Mouse (Mus musculus): ENCODE measurements around the gene Pde6d. TPM values are rescaled to one million over a fixed set of nuclear protein-coding genes. Genes with fewer than 3 reads are reported as not detected.

The Pde6d gene
- total and polyA plus RNA-seq, 2 experiments from 2014 or later = 19.8 to 50.5 TPM

DNA sequence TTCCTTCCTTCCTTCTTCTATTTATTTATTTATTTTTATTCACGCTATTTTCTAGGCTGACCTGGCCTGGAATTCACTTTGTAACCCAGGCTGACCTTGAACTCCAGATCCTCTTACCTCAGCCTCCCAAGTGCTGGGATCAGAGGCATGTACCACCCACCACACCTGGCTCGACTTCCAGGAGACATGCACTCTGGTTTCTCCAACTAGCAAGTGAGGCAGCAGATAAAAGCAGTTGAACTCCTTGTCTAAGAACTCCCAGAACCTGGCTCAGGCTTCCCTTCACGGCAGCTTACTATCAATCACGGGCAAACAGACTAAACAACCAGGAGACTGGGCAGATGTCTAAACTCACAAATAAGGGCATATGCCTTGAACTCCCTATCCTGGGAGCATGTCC lies 81.7 kb downstream of the Pde6d start:
- TF ChIP-seq EP300 (IDR thresholded peaks at IDR 0.05; ENCODE audit: low read depth) (no peak), CTCF (IDR thresholded peaks at IDR 0.05; ENCODE audit: low read depth) (no peak)
- no peak overlapping the region for H3K4me3 ChIP-seq (ENCODE audit: low read depth, low read length)
- no peak overlapping the region; the same call in 1 of the 2 replicates for H3K27ac ChIP-seq (ENCODE audit: low read depth)
- WGBS = 66% methylated on average over 4 of the region's 4 CpGs
- no peak for ATAC-seq (ENCODE audit: insufficient read depth, low read depth)
- no peak overlapping the region for H3K4me2 ChIP-seq (ENCODE audit: low read depth, low read length)
- DNase-seq (ENCODE audit: low spot score) = no peak
- no peaks in the 10 kb centered on the region for H3K36me3 ChIP-seq (replicated peaks; ENCODE audit: control insufficient read depth, insufficient read depth, low read length)
- H3K9me3 ChIP-seq (replicated peaks; ENCODE audit: control insufficient read depth, low read length) = no peaks in the 10 kb centered on the region
- peaks cover 33% of the 10 kb centered on the region for H3K4me1 ChIP-seq (ENCODE audit: control insufficient read depth, insufficient read depth)
- H3K9ac ChIP-seq (replicated peaks; ENCODE audit: low read depth, low read length) = no peak overlapping the region
- H3K27me3 ChIP-seq (ENCODE audit: control insufficient read depth, insufficient read depth, low read length) = no peaks in the 10 kb centered on the region

DNA sequence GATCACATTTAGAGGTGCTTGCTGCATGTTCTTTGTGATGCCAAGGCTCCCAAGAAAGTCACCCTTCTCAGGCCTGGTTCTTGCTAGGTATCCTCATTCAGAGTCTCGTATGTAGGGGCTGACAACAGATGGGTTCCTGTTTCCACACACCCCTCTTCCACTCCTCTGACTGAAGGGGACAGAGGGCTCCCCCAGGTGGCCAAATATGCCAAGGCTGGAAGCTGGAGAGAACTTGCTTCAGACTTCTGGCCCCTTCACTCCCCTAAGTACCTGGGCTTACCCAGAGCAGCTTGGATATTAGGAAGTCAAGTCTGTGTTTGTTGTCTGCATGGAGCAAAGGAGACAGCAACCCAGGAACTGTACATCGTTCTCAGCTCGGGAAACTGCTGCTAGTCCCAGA lies 82.5 kb downstream of the Pde6d start:
- H3K27ac ChIP-seq (ENCODE audit: low read depth) = no peak overlapping the region
- peaks cover 25% of the 10 kb centered on the region for H3K4me1 ChIP-seq (ENCODE audit: control insufficient read depth, insufficient read depth)

GRCm38 (mm10) chr1:86498611-86499010 lies 83.8 kb downstream of the Pde6d start:
- H3K36me3 ChIP-seq (replicated peaks; ENCODE audit: control insufficient read depth, insufficient read depth, low read length) = no peaks in the 10 kb centered on the region
- H3K4me2 ChIP-seq (ENCODE audit: low read depth, low read length) = no peak overlapping the region
- no peaks in the 10 kb centered on the region for H3K9me3 ChIP-seq (replicated peaks; ENCODE audit: control insufficient read depth, low read length)
- ATAC-seq (ENCODE audit: insufficient read depth, low read depth) = no peak
- no peak for TF ChIP-seq CTCF (IDR thresholded peaks at IDR 0.05; ENCODE audit: low read depth)
- no peak for TF ChIP-seq EP300 (IDR thresholded peaks at IDR 0.05; ENCODE audit: low read depth)
- DNase-seq (ENCODE audit: low spot score) = no peak
- H3K27me3 ChIP-seq (ENCODE audit: control insufficient read depth, insufficient read depth, low read length) = no peaks in the 10 kb centered on the region
- WGBS = 78% methylated on average over 1 of the region's 1 CpGs
- peak overlapping the region; percentile 64; the same call in 1 of the 2 replicates for H3K27ac ChIP-seq (ENCODE audit: low read depth)
- H3K4me3 ChIP-seq (ENCODE audit: low read depth, low read length) = no peak overlapping the region
- H3K9ac ChIP-seq (replicated peaks; ENCODE audit: low read depth, low read length) = no peak overlapping the region; the same call in 1 of the 2 replicates
- peaks cover 21% of the 10 kb centered on the region for H3K4me1 ChIP-seq (ENCODE audit: control insufficient read depth, insufficient read depth)

More for the DNA sequence above, 82.5 kb downstream of the Pde6d start:
- H3K4me3 ChIP-seq (ENCODE audit: low read depth, low read length) = no peak overlapping the region
- no peak overlapping the region for H3K4me2 ChIP-seq (ENCODE audit: low read depth, low read length)
- TF ChIP-seq CTCF (IDR thresholded peaks at IDR 0.05; ENCODE audit: low read depth) (peak; percentile 84), EP300 (IDR thresholded peaks at IDR 0.05; ENCODE audit: low read depth) (no peak)
- no peaks in the 10 kb centered on the region for H3K27me3 ChIP-seq (ENCODE audit: control insufficient read depth, insufficient read depth, low read length)
- 25% methylated on average over 3 of the region's 3 CpGs for WGBS
- no peaks in the 10 kb centered on the region for H3K36me3 ChIP-seq (replicated peaks; ENCODE audit: control insufficient read depth, insufficient read depth, low read length)
- H3K9me3 ChIP-seq (replicated peaks; ENCODE audit: control insufficient read depth, low read length) = no peaks in the 10 kb centered on the region
- no peak for ATAC-seq (ENCODE audit: insufficient read depth, low read depth)
- H3K9ac ChIP-seq (replicated peaks; ENCODE audit: low read depth, low read length) = no peak overlapping the region
- peak; percentile 51 for DNase-seq (ENCODE audit: low spot score)

- no peak for TF ChIP-seq CTCF (IDR thresholded peaks at IDR 0.05; ENCODE audit: low read depth)
- no peak for TF ChIP-seq EP300 (IDR thresholded peaks at IDR 0.05; ENCODE audit: low read depth)
These were observed 84.4 kb downstream of the Pde6d start for GRCm38 (mm10) chr1:86497986-86498385.

DNA sequence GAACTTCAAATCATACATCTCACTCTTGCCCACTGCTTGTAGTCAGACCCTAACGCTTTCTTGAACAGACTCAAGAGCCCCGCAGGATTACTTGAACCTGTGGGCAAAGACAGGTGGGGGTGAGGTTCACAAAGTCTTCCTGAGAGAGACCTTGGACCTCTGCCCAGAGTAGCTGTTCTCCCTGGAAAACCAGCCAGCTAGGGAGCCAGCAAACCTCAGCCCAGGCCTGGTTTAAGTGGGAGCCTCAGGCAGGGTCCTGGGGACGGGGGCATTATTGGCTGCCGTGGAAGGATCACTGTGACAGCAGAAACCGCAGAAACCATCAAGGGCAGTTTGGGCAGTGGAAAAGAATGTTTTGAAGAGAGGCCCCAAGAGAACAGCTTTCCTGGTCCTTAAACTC lies 85.1 kb downstream of the Pde6d start:
- WGBS = 55% methylated on average over 5 of the region's 5 CpGs
- no peak overlapping the region for H3K4me3 ChIP-seq (ENCODE audit: low read depth, low read length)
- DNase-seq (ENCODE audit: low spot score) = no peak
- 0 out of 2 replicates have a peak overlapping the region, but pooled peaks have one; percentile 17 for H3K9ac ChIP-seq (replicated peaks; ENCODE audit: low read depth, low read length)
- TF ChIP-seq CTCF (IDR thresholded peaks at IDR 0.05; ENCODE audit: low read depth) (no peak), EP300 (IDR thresholded peaks at IDR 0.05; ENCODE audit: low read depth) (no peak)
- H3K36me3 ChIP-seq (replicated peaks; ENCODE audit: control insufficient read depth, insufficient read depth, low read length) = no peaks in the 10 kb centered on the region
- H3K4me2 ChIP-seq (ENCODE audit: low read depth, low read length) = no peak overlapping the region
- peak overlapping the region; percentile 64; the same call in 1 of the 2 replicates for H3K27ac ChIP-seq (ENCODE audit: low read depth)
- no peak for ATAC-seq (ENCODE audit: insufficient read depth, low read depth)
- peaks cover 22% of the 10 kb centered on the region for H3K4me1 ChIP-seq (ENCODE audit: control insufficient read depth, insufficient read depth)
- no peaks in the 10 kb centered on the region for H3K9me3 ChIP-seq (replicated peaks; ENCODE audit: control insufficient read depth, low read length)
- H3K27me3 ChIP-seq (ENCODE audit: control insufficient read depth, insufficient read depth, low read length) = no peaks in the 10 kb centered on the region

More at GRCm38 (mm10) chr1:86497986-86498385, 84.4 kb downstream of the Pde6d start:
- Histone ChIP-seq H3K4me1 (ENCODE audit: control insufficient read depth, insufficient read depth) (peaks cover 21% of the 10 kb centered on the region), H3K9me3 (replicated peaks; ENCODE audit: control insufficient read depth, low read length) (no peaks in the 10 kb centered on the region), H3K4me2 (ENCODE audit: low read depth, low read length) (no peak overlapping the region), H3K27ac (ENCODE audit: low read depth) (peak overlapping the region; percentile 64), H3K9ac (replicated peaks; ENCODE audit: low read depth, low read length) (0 out of 2 replicates have a peak overlapping the region, but pooled peaks have one; percentile 17), H3K27me3 (ENCODE audit: control insufficient read depth, insufficient read depth, low read length) (no peaks in the 10 kb centered on the region), H3K4me3 (ENCODE audit: low read depth, low read length) (no peak overlapping the region), H3K36me3 (replicated peaks; ENCODE audit: control insufficient read depth, insufficient read depth, low read length) (no peaks in the 10 kb centered on the region)
- ATAC-seq (ENCODE audit: insufficient read depth, low read depth) (no peak), DNase-seq (ENCODE audit: low spot score) (no peak)
- WGBS = 36% methylated on average over 3 of the region's 3 CpGs

GRCm38 (mm10) chr1:86496340-86496739 lies 86.1 kb downstream of the Pde6d start:
- Histone ChIP-seq H3K4me3 (ENCODE audit: low read depth, low read length) (no peak overlapping the region), H3K9ac (replicated peaks; ENCODE audit: low read depth, low read length) (no peak overlapping the region), H3K27ac (ENCODE audit: low read depth) (no peak overlapping the region), H3K4me2 (ENCODE audit: low read depth, low read length) (no peak overlapping the region), H3K36me3 (replicated peaks; ENCODE audit: control insufficient read depth, insufficient read depth, low read length) (no peaks in the 10 kb centered on the region), H3K27me3 (ENCODE audit: control insufficient read depth, insufficient read depth, low read length) (no peaks in the 10 kb centered on the region), H3K4me1 (ENCODE audit: control insufficient read depth, insufficient read depth) (peaks cover 31% of the 10 kb centered on the region), H3K9me3 (replicated peaks; ENCODE audit: control insufficient read depth, low read length) (no peaks in the 10 kb centered on the region)
- ATAC-seq (ENCODE audit: insufficient read depth, low read depth) (no peak), DNase-seq (ENCODE audit: low spot score) (no peak)
- 93% methylated on average over 4 of the region's 4 CpGs for WGBS
- TF ChIP-seq EP300 (IDR thresholded peaks at IDR 0.05; ENCODE audit: low read depth) = no peak
- TF ChIP-seq CTCF (IDR thresholded peaks at IDR 0.05; ENCODE audit: low read depth) = no peak
